Mouse (Mus musculus): Measurements from ENCODE around the gene Lhpp. TPM values are rescaled to one million over a fixed set of nuclear protein-coding genes. Genes with fewer than 3 reads are reported as not detected.
A peak's percentile ranks its signal among the peaks of the same experiment; 100 is the strongest.

Gene Lhpp
- total RNA-seq, 1 experiment from 2014 or later: 11.6 TPM

DNA sequence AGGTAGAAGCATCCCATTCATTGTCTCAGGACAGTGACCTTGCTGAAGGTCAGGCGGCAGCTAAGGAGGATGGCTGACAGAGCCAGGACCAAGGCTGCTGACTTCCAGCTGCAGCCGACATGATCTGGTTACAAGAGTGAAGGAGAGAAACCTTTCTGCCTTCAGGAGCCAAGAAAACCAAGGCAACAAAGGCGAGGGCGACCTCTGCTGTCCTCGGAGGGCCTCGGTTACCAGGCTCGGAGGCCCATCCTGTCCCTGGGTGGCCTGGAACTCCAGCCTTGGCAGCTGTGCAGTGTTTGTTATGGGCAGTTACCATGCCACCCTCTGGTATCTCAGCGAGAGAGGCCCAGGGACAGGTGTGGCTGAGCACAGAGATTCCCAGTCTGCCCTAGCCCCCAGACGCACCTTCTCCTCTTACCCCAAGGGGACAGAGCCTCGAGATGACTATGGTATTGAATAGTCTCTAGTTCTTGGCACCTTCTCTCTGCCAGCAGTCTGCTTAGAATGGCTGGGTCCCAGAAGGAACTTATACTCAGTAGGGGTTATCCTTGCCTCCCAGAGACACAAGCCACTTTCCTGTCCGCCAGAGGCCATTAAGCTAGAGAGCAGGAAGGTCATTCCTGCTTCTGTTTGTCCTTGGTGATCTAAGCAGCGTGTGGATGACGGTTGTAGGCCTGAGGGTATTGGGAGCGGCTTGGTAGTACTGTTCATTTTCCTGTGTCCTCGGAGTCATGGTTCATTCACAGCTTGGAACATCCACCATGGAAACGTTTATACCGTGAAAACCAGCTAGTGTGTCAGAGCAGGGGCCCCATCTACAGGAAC lies 63.7 kb downstream of the Lhpp start:
- no peak for ATAC-seq (replicated peaks; ENCODE audit: low read depth, poor library complexity, severe bottlenecking)

DNA sequence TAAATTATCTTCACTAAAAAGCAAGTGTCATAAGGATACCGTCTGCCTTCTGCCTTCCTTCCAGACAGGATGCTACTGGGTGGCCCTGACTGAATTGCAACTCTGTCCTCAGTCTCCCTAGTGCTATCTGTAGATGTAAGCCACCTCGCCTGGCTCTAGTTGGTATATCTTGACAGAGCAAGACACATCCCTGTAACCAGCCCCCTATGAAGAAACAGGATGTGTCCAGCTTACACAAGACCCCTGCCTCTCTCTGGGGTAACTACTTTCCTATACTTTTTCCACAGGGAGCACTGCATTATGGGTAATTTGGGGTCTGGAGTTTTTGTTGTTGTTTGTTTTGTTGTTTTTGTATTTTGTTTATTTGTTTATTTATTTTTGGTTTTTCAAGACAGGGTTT lies 65.5 kb downstream of the Lhpp start:
- ATAC-seq (replicated peaks; ENCODE audit: low read depth, poor library complexity, severe bottlenecking): no peak

DNA sequence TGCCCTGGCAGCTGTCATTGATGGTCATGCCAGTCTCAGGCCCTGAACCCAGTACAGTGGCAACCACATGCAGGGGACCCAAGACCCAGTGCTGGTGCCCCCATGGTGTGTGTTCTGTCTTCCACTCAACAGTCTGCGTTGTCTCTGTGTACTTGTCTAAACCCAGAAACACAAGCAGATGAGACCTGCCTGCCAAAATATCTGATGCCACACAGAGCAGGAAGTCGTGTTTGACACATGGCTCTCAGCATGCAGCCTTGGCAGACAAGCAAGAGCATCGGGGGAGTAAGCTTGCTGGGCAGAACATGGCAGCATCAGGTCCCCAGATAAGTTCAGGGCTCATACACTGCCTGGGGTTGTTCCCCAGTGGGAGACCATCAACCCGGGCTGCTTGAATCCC lies 68.7 kb downstream of the Lhpp start:
- ATAC-seq (replicated peaks; ENCODE audit: low read depth, poor library complexity, severe bottlenecking): 0 out of 2 replicates have a peak, but pooled peaks have one; percentile 23

DNA sequence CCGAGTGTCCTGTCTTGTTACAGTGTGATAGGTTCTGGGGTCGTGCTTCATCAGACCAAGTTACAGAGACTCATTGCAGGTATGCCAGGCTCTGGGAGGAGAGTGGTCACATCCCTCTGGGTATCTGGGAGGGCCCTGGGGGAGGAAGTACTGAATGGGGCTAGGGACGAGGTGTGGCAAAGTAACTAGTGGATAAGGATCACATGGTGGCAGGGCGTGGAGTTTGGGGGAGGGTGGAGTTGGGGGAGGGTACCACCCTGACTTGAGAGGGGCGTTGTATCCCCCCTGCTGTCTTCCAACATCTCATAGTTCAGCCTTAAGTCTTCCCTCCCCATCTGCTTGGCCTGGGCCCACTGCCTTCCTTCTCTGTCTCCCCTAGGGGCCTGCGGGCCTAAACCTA lies 69.1 kb downstream of the Lhpp start:
- ATAC-seq (replicated peaks; ENCODE audit: low read depth, poor library complexity, severe bottlenecking): no peak

DNA sequence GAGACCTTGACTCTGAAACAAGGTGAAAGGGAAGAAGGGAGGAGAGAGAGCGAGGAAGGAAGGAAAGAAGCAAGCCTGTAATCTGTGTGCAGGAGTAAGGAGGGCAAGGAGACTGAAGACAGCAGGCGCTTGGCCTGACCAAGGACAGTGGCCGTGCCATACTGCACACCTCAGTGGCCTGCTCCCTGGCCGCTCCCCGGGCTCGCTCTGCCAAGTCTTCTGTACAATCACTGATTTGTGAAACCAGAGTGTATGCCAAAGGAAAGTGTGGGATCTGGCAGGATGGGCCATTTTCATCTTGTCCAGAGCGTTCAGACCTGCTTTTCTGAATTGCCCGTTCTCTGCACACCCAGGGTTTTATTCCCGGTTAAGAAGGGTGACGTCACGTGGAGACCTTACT lies 70.9 kb downstream of the Lhpp start:
- no peak for ATAC-seq (replicated peaks; ENCODE audit: low read depth, poor library complexity, severe bottlenecking)

DNA sequence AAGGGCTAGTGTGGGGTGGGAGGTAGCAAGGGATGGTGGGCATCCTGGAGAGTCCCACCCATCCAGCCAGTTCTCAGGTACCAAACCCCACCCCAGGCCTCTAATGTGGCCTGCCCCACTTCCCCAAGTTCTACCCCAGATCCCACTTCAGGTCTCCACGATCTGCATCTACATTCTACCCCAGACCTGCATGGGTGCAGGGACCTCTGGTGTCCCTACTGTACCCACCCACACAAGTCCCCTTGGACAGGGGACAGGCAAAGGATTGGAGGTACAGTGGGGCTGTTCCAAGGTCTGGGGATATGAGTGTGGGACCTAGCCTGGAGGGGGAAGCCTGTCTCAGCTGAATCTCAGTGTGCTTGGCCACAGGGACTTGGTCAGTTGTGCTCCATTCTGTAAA lies 71.4 kb downstream of the Lhpp start:
- no peak for ATAC-seq (replicated peaks; ENCODE audit: low read depth, poor library complexity, severe bottlenecking)

DNA sequence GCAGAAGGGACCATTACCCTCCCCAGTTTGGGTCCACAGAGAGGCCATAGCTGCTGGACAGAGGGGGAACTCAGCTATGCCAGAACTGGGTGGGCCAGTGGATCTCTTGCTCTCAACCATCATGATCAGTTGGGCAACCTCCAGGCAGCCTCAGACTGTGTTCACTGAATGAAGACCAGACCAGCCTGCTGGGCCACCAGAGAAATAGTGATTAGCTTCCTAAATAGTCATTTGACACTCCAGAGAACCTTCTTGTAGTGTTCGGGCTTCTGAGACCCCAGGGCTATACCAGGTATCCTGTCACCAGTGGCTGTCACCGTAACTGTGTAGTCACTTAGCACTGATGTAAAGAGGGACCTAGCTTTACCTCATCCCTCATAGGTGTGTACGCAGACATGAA lies 71.9 kb downstream of the Lhpp start:
- no peak for ATAC-seq (replicated peaks; ENCODE audit: low read depth, poor library complexity, severe bottlenecking)

DNA sequence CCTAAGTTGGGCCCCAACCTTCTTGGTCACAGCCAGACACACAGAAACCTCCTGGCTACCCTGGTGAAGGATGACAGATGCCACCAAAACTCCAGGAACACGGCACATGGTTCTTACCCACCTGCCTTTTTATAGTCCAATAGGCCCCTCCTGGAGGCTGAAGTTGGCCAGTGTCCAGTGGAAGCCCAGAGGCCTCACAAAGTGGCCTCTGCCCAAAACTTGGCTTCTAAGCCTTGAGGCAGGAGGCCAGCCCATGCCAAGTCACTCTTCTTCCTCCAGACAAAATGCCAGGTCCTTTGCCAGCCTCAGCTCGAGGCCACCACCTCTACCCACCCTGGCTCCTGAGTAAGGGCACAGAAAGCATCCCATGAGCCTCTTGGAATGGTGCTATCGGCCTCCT lies 72.5 kb downstream of the Lhpp start:
- ATAC-seq (replicated peaks; ENCODE audit: low read depth, poor library complexity, severe bottlenecking): no peak

DNA sequence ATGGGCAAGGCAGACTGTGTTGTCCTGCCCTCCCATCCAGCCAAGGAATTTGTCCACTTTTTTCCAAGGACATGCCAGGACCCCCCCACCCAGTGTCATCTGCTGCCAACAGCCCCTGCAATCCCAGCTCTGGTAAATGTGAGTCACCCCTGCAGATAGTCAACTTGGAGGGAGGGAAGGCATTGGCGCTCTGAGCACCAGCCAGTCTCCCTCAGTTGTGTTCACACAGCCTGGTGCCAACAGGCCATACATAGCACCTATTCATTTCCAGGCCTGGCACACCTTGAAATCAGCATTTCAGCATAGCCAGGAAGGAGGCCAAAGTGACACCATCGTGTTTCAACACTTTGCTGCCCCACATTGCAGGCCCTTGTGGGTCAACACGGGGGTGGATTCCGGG lies 73.5 kb downstream of the Lhpp start:
- ATAC-seq (replicated peaks; ENCODE audit: low read depth, poor library complexity, severe bottlenecking): no peak

DNA sequence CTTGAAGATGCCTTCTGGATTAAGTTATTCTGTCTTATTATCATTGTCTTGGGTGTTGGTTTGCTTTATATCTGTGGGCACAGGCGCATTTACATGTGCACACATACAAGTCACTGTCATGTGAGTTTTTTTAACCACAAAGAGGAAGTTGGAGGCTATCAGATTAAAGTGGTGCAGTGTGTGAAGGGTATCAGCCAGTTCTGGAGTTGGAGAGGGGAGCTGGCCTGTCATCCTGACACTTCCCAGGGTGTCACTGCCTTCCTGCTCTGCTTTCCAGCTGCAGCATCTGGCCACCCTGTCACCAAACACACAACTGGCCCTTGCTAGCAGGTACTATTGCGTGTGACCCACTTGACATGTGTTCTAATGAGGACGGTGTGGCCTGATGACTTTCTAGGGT lies 76.1 kb downstream of the Lhpp start:
- ATAC-seq (replicated peaks; ENCODE audit: low read depth, poor library complexity, severe bottlenecking): peak; percentile 91

DNA sequence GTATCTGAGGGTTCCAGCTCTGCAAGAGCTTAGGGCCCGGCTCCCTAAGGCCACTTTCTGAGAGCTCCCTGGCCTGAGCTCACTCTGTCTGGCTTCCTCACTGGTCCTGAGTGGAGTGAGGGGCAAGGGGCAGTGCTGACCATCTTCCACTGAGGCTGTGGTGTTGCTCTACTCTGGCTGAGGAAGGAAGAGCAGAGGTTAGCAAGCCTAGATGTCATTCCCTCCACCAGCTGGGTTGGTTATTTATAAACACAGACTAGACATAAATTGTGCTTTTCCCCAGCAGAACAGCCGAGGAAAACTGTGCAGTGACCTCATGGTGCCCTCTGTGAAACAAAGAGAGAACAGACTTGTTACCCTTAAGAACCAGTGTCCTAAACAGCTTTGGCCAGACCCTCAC lies 77.5 kb downstream of the Lhpp start:
- no peak for ATAC-seq (replicated peaks; ENCODE audit: low read depth, poor library complexity, severe bottlenecking)

DNA sequence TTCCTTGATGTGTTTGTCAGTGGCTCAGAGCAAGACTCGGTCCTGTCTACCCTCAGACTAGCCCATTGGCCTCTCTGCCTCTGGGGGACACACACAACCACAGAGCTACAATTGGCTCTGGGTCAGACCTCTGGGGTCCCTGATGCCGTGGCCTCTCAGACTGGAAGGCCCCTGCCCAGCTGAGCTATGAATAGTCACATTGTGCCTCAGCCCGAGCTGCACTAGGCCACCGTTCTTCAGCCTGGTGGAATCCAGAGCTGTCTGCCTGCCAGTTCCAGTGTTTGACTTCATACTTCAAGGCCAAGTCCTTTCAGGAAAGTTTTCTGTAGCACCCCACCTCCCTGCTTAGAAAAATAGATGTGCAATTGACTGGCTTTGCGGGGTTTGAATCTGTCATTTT lies 78.3 kb downstream of the Lhpp start:
- ATAC-seq (replicated peaks; ENCODE audit: low read depth, poor library complexity, severe bottlenecking): no peak

DNA sequence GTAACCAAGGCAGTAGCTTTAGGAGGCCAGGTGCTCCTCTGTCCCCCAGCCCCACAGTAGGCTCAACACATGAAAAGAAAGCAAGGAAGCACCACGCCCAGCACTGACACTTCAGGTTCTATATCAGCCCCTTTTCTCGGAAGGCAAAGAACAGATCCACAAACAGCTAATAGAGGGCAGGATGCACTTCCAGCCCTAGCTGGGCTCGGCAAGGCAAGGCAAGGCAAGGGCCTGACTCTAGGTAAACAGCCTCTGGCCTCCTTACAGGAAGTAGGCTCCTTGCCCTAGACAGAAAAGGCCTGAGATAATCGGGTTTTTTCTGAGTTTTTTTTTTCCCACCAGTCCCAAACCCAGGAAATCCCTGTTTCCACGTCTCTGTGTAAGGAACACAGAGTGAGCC lies 79.3 kb downstream of the Lhpp start:
- no peak for ATAC-seq (replicated peaks; ENCODE audit: low read depth, poor library complexity, severe bottlenecking)

DNA sequence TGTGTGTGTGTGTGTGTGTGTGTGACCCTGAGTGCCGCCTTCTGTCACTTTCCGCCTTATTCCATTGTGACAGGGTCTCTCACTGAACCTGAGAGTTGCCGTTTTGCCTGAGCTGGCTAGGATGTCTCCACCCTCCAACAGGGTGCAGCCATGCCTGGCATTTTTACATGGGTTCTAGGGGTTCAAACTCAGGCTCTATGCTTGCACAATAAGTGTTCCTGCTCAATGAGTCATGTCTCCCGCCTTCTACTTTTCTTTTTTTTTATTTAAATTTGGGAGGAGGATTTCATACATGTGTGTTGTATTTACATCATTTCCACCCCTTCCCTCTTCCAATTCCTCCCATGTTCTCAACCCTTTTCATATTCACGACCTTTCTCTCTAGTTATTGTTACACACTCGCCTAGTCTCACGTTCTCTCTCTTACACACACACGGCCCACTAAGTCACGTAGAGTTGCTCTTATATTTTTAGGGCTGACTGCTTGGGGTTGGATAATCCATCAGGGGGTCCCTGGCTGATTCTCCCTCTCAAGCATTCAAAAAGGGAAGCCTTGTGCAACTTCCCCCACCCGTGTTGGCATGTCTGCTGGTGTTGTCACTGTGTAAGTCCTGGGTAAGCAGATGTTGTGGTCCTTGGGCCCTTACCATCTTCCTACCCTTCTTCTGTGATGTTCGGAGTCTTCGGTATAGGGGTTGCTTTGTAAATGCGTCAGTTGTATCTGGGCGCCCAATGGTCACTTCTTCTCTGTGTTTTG lies 80.5 kb downstream of the Lhpp start:
- 0 out of 2 replicates have a peak, but pooled peaks have one; percentile 3 for ATAC-seq (replicated peaks; ENCODE audit: low read depth, poor library complexity, severe bottlenecking)

DNA sequence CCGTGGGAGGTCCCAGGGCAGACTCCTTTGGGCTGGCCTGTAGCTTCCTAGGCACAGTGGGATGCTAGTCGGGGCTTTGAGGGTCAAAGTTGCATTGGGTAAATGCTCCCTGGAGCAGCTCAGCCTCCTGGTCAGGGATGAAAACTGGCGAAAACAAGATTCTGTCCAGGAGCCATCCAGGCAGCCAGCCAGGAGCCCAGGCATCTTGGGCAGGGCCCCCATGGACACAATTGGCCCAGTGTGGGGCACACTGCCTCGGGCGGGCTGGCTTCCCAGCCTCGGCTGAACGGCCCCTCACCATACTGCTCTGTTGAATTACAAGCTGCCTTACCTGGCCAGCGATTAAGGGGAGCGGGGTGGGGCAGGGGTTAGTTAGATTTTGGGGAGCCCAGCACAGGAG lies 82.3 kb downstream of the Lhpp start:
- ATAC-seq (replicated peaks; ENCODE audit: low read depth, poor library complexity, severe bottlenecking): no peak

DNA sequence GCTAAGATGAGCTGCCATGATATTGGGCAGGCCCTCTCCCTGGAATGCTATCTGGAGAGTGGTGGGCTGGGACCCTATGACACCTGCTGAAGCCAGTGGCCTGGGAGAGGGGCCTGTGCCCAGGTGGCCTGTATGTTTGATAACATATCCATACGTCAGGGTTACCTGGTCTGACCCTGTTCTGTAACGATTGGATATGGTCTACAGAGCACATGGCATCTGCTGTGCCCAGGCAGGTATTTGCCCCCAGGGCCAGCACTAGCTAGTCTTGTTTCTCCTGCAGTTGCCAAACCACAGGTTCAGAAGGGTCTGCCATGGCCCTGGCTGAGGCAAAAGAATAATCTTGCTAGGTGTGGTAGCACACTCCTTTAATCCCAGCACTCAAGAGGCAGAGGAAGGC lies 83.1 kb downstream of the Lhpp start:
- ATAC-seq (replicated peaks; ENCODE audit: low read depth, poor library complexity, severe bottlenecking): no peak

DNA sequence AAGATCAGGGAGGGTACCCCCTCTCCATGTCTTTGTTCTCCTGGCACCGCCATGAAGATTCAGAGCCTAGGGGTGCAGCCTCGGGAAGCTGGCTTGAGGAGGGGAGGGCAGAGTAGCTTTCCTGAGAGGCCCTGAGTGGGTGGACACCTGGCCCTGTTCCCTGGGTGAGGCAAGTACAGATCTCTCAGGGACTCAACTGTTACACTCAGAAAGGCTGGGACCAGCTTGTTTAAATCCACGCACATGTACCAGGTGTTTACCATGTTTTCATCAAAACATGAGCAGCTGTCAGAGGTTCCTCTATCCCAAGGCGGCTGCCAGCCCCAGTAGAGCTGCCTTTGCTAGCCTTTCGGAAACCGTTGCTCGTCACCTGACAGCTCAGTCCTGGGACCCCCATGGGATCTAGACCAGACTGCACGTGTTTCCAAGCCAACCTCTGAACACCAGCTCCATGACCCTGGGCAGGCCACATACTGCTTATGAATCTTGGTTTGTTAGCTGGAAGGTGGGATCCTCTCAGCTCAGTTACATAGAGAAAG lies 86.9 kb downstream of the Lhpp start:
- no peak for ATAC-seq (replicated peaks; ENCODE audit: low read depth, poor library complexity, severe bottlenecking)

DNA sequence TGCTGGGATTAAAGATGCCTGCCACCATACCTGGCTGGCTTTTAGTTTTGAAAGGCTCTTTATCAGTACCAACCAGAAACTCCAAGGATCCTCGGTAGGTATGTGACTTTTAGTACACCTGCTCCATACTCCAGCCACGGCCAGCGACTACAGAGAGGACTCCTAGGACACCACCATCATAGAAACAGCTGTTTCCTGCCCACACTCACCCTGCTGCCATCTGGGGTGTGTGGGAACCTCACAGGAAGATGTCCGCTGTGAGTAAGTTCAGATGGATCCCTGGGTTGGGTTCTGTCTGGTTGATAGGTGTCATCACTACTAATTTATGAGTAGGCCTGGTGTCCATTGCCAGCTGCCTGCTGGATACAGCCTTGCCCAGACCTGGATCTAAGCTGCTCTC lies 88.3 kb downstream of the Lhpp start:
- peak; percentile 46; the same call in 1 of the 2 replicates for ATAC-seq (replicated peaks; ENCODE audit: low read depth, poor library complexity, severe bottlenecking)

DNA sequence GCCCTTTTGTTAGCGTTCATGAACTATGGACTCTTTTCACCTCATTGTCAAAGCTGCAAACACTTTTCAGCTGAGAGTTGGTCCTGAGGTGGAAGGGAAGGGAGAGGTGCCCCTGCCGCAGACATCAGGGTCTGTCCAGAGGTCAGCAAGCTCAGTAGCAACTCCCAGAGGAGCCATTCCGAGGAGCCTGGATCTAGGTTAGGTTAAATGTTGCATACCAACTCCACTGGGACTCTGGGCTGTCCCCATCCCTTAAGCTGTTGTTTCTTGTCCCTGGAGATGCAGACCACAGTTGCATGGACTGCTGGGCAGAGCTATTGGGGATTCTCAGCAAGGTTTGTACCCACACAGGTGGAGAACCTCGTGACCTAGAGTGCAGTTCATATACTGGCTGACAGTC lies 88.7 kb downstream of the Lhpp start:
- no peak for ATAC-seq (replicated peaks; ENCODE audit: low read depth, poor library complexity, severe bottlenecking)

DNA sequence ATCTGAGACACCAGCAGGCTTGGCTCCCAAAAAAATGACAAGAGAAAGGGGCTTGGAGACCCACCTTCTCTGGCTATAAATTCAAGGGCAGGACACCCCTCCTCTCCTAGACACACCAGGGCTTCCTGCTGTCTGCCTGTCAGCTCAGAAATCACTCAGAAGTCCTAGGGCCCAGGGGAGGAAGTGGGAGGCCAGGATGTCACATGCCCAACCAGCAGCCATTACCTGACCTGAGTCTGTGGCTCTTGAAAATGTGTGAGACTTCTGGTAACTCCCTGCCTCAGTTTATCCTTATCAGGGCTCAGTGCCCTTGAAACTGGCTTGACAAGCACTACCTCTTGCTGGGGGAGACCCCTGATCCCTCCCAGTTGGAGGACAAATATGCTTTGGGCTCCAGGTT lies 89.2 kb downstream of the Lhpp start:
- ATAC-seq (replicated peaks; ENCODE audit: low read depth, poor library complexity, severe bottlenecking): peak; percentile 35; the same call in 1 of the 2 replicates

DNA sequence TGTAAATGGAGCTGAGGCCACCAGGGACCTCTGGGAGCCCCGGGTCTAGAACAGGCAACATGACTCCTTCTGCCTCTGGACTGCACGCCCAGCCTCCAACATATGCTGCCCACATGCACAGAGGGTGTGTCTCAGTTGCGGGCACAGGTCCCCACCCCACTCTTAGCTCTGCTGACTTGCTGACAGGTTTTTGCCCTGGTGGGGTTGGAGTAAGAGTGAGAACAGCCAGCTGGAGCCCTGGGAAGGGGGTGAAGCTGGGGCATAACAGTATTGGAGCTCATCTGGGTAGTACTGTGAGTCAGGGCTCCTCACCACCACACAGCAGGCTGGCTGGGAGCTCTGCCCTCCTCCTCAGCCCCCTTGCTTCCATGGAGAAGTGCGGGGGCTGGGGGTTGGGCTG lies 89.7 kb downstream of the Lhpp start:
- peak; percentile 51; the same call in 1 of the 2 replicates for ATAC-seq (replicated peaks; ENCODE audit: low read depth, poor library complexity, severe bottlenecking)

Data from common myeloid progenitor, adult 5-6 weeks (primary cell).